Mouse (Mus musculus) small intestine, adult 2 months (tissue): Measurements from ENCODE around the gene Olfr465-ps1. TPM values are rescaled to one million over a fixed set of nuclear protein-coding genes. Genes with fewer than 3 reads are reported as not detected.

ENCODE experiments used
- H3K27ac ChIP-seq: fragments of 200-500 bp; 2 replicates; pipeline ENCODE4 v1.5.1; 2012; ENCODE audit warnings: low read depth, low read length, control low read depth, inconsistent platforms; ENCODE audit not compliant: insufficient read depth
- H3K27me3 ChIP-seq: fragments of 200-500 bp; 2 replicates; pipeline ENCODE4 v1.6.1; 2012; ENCODE audit warnings: mild to moderate bottlenecking, moderate library complexity, low read length, inconsistent platforms; ENCODE audit not compliant: control insufficient read depth, insufficient read depth
- H3K36me3 ChIP-seq: fragments of 200-500 bp; 2 replicates; pipeline ENCODE4 v1.6.1; 2012; ENCODE audit warnings: mild to moderate bottlenecking, low read length, control low read depth, inconsistent platforms; ENCODE audit not compliant: control insufficient read depth, insufficient read depth
- H3K4me1 ChIP-seq: fragments of 200-500 bp; 2 replicates; pipeline ENCODE4 v1.6.1; 2012; ENCODE audit warnings: low read length, inconsistent platforms, mixed read lengths; ENCODE audit not compliant: control insufficient read depth, insufficient read depth, insufficient read length
- H3K4me3 ChIP-seq: fragments of 200-500 bp; 2 replicates; pipeline ENCODE4 v1.5.1; 2012; ENCODE audit warnings: low read depth, mild to moderate bottlenecking, control low read depth, inconsistent platforms, low read length, moderate library complexity
- CTCF ChIP-seq: fragments of 200-500 bp; IDR thresholded peaks from 2 replicates; pipeline ENCODE4 v1.5.1; 2012; ENCODE audit warnings: low read depth, mild to moderate bottlenecking, control low read depth, inconsistent platforms, low read length, moderate library complexity, mixed read lengths; ENCODE audit not compliant: insufficient replicate concordance, insufficient read length; ENCODE audit errors: extremely low read depth
- POLR2A ChIP-seq: fragments of 200-500 bp; IDR thresholded peaks from 2 replicates; pipeline ENCODE4 v1.6.1; 2012; ENCODE audit warnings: low read depth, mild to moderate bottlenecking, control low read depth, inconsistent platforms, low read length, moderate library complexity
- WGBS: fragments of 180-500 bp; shearing (Covaris S2); methylation state at CpG from one replicate; pipeline ENCODE4 v1.1.7; 2018; 5-methylcytosine and 5-hydroxymethylcytosine counted together
- polyA plus RNA-seq: library from polyadenylated mRNA; depleted of rRNA; stranded (reverse); fragments of >200 nt; gene quantifications from 2 replicates; pipeline ENCODE4 v1.2.3, GENCODE M21; 2012; rRNA removed

The Olfr465-ps1 gene
- polyA plus RNA-seq, 1 experiment: not detected

DNA sequence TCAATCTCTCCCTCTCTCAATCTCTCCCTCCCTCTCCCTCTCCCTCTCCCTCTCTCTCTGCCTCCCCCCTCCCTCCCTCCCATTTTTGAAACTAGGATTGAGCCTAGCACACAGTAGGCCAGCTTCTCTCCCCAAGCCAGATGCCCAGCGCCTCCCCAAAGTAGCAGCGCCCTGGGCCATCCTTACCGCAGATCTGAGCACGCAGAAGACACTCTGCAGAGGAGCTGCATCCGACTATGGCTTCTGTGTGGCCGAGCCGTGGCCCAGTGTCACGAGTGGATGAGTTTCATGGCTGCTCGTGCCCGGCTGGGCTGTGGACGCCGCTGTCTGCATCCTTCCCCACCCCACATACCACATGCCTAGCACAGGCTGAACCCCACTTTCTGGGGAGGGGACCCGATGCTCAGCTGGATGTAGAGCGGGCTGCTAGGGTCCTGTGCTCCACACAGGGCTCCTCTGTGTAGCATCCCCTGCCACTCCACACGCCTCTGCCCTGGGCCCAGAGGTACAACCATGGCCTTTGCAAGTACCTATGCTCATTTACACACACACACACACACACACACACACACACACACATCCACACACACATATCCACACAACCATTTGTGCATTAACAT is 38.7 kb downstream of the Olfr465-ps1 start:
- Histone ChIP-seq H3K27me3 (no peaks in the 10 kb centered on the region), H3K4me3 (no peak overlapping the region), H3K4me1 (peaks cover 5% of the 10 kb centered on the region; the same call in 1 of the 2 replicates), H3K27ac (no peak overlapping the region), H3K36me3 (no peaks in the 10 kb centered on the region)
- TF ChIP-seq CTCF: no peak
- no peak for TF ChIP-seq POLR2A
- 54% methylated on average over 15 of the region's 15 CpGs for WGBS

Other genes with a start within 250 kb of the Olfr465-ps1 start
- gene Cntnap3, start 234.1 kb upstream of the Olfr465-ps1 start, polyA plus RNA-seq: 0.04 and 0.08 TPM in 2 replicates
- not detected in 2 replicates for gene Spata31, start 220.7 kb upstream of the Olfr465-ps1 start, polyA plus RNA-seq
- gene Spata31d1c, start 105.0 kb upstream of the Olfr465-ps1 start, polyA plus RNA-seq: not detected in 2 replicates
- gene Prss47, start 85.3 kb upstream of the Olfr465-ps1 start, polyA plus RNA-seq: not detected in 2 replicates
- gene Mfsd14b, start 25.1 kb upstream of the Olfr465-ps1 start, polyA plus RNA-seq: 9.7 and 17.1 TPM in 2 replicates
- gene Olfr466, start 12.2 kb downstream of the Olfr465-ps1 start, polyA plus RNA-seq: not detected in 2 replicates
- not detected in 2 replicates for gene Nlrp4f, start 67.9 kb downstream of the Olfr465-ps1 start, polyA plus RNA-seq
- not detected in 2 replicates for gene Gm10775, start 121.5 kb downstream of the Olfr465-ps1 start, polyA plus RNA-seq
- gene Zfp369, start 140.7 kb downstream of the Olfr465-ps1 start, polyA plus RNA-seq: 2.5 and 6.9 TPM in 2 replicates